Mouse (Mus musculus): Measurements from ENCODE around the gene Stfa2l1.
"Not testable (repeated sequence)": the region's sequence is repeated elsewhere in the genome, so short reads cannot be mapped to it uniquely, and the experiment has no call there.

DNA sequence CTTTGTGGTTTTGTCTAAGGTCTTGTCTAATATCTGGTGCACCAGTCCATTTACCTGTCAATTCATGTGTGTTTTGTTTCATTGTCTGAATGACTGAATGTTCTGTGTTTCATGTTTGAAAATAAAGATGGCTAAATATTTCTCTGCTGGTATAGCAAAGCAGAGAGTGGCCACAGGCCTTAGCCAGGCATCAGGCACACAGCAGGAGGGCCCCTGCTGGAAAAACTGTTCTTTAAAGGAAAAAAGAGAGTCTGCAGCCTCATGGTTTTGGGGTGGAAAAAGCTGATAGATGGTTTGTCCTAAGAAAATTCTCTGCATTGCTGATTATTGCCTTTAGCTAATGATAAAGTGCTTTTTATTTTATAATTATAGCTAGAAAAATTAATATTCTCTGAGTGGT lies 45.1 kb upstream of the Stfa2l1 start:
- TF ChIP-seq EP300, CTCF (IDR thresholded peaks at IDR 0.05; ENCODE audit: low read depth): not testable (repeated sequence)
